ENCODE assay signal across 8 mouse cellular contexts in genomic region chrX:74372888-74373549, GRCm38 (mm10). TPM values are rescaled to one million over a fixed set of nuclear protein-coding genes. Genes with fewer than 3 reads are reported as not detected.
DNase-seq lines count a peak whose midpoint lies in the region; ATAC-seq and TF ChIP-seq lines count a peak whose summit lies in the region.

Gene Ubl4a (minus strand): TSS chrX:74373218.
Gene Slc10a3 (minus strand): TSS chrX:74373349.

- ATAC-seq in embryonic facial prominence, embryonic 12.5 days (ENCODE audit: insufficient number of reproducible peaks, insufficient read depth, low FRiP score, low TSS enrichment), result peak; percentile 88
- ATAC-seq in granulocyte monocyte progenitor cell, adult 5-6 weeks (replicated peaks; ENCODE audit: poor library complexity, severe bottlenecking), result peak; percentile 95
- peak; percentile 93 for ATAC-seq in midbrain, embryonic 11.5 days (ENCODE audit: low FRiP score)

- TF ChIP-seq CTCF in small intestine, adult 2 months (IDR thresholded peaks at IDR 0.05; ENCODE audit: extremely low read depth, insufficient read length, insufficient replicate concordance, low read depth, low read length), result no peak

- no peaks in the 10 kb centered on the region for H3K27me3 ChIP-seq in embryonic facial prominence, embryonic 12.5 days
- H3K27me3 ChIP-seq in midbrain, embryonic 11.5 days (ENCODE audit: control insufficient read depth, insufficient read depth, low read length), result no peaks in the 10 kb centered on the region
- no peaks in the 10 kb centered on the region for H3K27me3 ChIP-seq in small intestine, adult 2 months (ENCODE audit: control insufficient read depth, insufficient read depth, low read length)

- TF ChIP-seq POLR2A in small intestine, adult 2 months (IDR thresholded peaks at IDR 0.05; ENCODE audit: low read depth, low read length), result peak; percentile 92

- peak within 1 kb of the TSS; percentile 40 for H3K4me3 ChIP-seq in embryonic facial prominence, embryonic 12.5 days
- H3K4me3 ChIP-seq in midbrain, embryonic 11.5 days (ENCODE audit: low read depth, low read length), result peak within 1 kb of the TSS; percentile 32
- H3K4me3 ChIP-seq in small intestine, adult 2 months (ENCODE audit: low read depth, low read length), result peak within 1 kb of the TSS; percentile 99

- H3K9ac ChIP-seq in embryonic facial prominence, embryonic 12.5 days, result peak within 1 kb of the TSS; percentile 47
- H3K9ac ChIP-seq in midbrain, embryonic 11.5 days (ENCODE audit: low read length), result peak within 1 kb of the TSS; percentile 57

- no peaks in the 10 kb centered on the region for H3K36me3 ChIP-seq in embryonic facial prominence, embryonic 12.5 days
- no peaks in the 10 kb centered on the region for H3K36me3 ChIP-seq in midbrain, embryonic 11.5 days (ENCODE audit: control insufficient read depth, insufficient read depth, low read length)
- H3K36me3 ChIP-seq in small intestine, adult 2 months (ENCODE audit: control insufficient read depth, insufficient read depth, low read length), result peaks cover 2% of the 10 kb centered on the region

- WGBS in embryonic facial prominence, embryonic 12.5 days, result 24% methylated on average over 31 of the region's 32 CpGs
- 16% methylated on average over 32 of the region's 32 CpGs for WGBS in midbrain, embryonic 11.5 days
- 19% methylated on average over 32 of the region's 32 CpGs for WGBS in small intestine, adult 2 months

- H3K4me1 ChIP-seq in embryonic facial prominence, embryonic 12.5 days, result no peaks in the 10 kb centered on the region
- no peaks in the 10 kb centered on the region; the same call in 1 of the 2 replicates for H3K4me1 ChIP-seq in midbrain, embryonic 11.5 days (ENCODE audit: control insufficient read depth, insufficient read depth, low read length)
- H3K4me1 ChIP-seq in small intestine, adult 2 months (ENCODE audit: control insufficient read depth, insufficient read depth, insufficient read length, low read length), result peaks cover 9% of the 10 kb centered on the region

- intact Hi-C loops in left cerebral cortex, postnatal 4 days (cut with DNase I), result loop anchor here (2.0 kb wide), 1 partner anchor 50 kb away; no protein-coding TSS in a partner anchor

- peak within 1 kb of the TSS; percentile 50 for H3K4me2 ChIP-seq in embryonic facial prominence, embryonic 12.5 days (replicated peaks)
- peak within 1 kb of the TSS; percentile 52 for H3K4me2 ChIP-seq in midbrain, embryonic 11.5 days

- H3K9me3 ChIP-seq in embryonic facial prominence, embryonic 12.5 days, result no peaks in the 10 kb centered on the region
- no peaks in the 10 kb centered on the region for H3K9me3 ChIP-seq in midbrain, embryonic 11.5 days (ENCODE audit: control insufficient read depth, low read length)

- DNase-seq in 3134 (ENCODE audit: extremely low read depth, insufficient read length, low spot score), result peak; percentile 95
- peak; percentile 84 for DNase-seq in adrenal gland, postnatal 25 days
- peak; percentile 90 for DNase-seq in kidney, adult 11 months
- DNase-seq in left cerebral cortex, postnatal 4 days, result peak; percentile 78
- DNase-seq in midbrain, embryonic 11.5 days (ENCODE audit: low spot score, missing footprints), result peak; percentile 93

- no peak within 1 kb of the TSS for H3K27ac ChIP-seq in embryonic facial prominence, embryonic 12.5 days
- H3K27ac ChIP-seq in midbrain, embryonic 11.5 days (ENCODE audit: low read depth, low read length), result no peak within 1 kb of the TSS
- H3K27ac ChIP-seq in small intestine, adult 2 months (ENCODE audit: insufficient read depth, low read depth, low read length), result peak within 1 kb of the TSS; percentile 78

RNA-seq across cellular contexts. Expression of gene Ubl4a, which starts in this region (rescaled TPM):
- total RNA-seq in adrenal gland, postnatal 25 days (2021), result 59.6 and 60.7 TPM in 2 replicates
- polyA plus RNA-seq in embryonic facial prominence, embryonic 12.5 days (2016; fragmentation: Nextera tagmentation; extraction: Ambion mirVana), result 62.1 and 62.2 TPM in 2 replicates
- 49.7 and 50.3 TPM in 2 replicates for total RNA-seq in granulocyte monocyte progenitor cell, adult 5-6 weeks (2014; fragmentation: Nextera tagmentation)
- 15.8 and 17.3 TPM in 2 replicates for total RNA-seq in granulocyte monocyte progenitor cell, adult 5-6 weeks (2017)
- 10 to 100 TPM; 43.2 to 48.8 TPM for total RNA-seq in left cerebral cortex, postnatal 4 days (2021)
- 74.3 and 76.5 TPM in 2 replicates for polyA plus RNA-seq in midbrain, embryonic 11.5 days (2014; fragmentation: Nextera tagmentation; extraction: Ambion mirVana)
- 24.0 and 33.4 TPM in 2 replicates for polyA plus RNA-seq in small intestine, adult 2 months (2012; rRNA removed)

RNA-seq across cellular contexts. Expression of gene Slc10a3, which starts in this region (rescaled TPM):
- 18.0 and 20.4 TPM in 2 replicates for total RNA-seq in adrenal gland, postnatal 25 days (2021)
- 16.4 and 18.2 TPM in 2 replicates for polyA plus RNA-seq in embryonic facial prominence, embryonic 12.5 days (2016; fragmentation: Nextera tagmentation; extraction: Ambion mirVana)
- 32.0 and 39.6 TPM in 2 replicates for total RNA-seq in granulocyte monocyte progenitor cell, adult 5-6 weeks (2014; fragmentation: Nextera tagmentation)
- total RNA-seq in granulocyte monocyte progenitor cell, adult 5-6 weeks (2017), result 12.8 and 18.3 TPM in 2 replicates
- 1 to 10 TPM; 2.7 to 3.8 TPM for total RNA-seq in left cerebral cortex, postnatal 4 days (2021)
- 8.5 and 9.0 TPM in 2 replicates for polyA plus RNA-seq in midbrain, embryonic 11.5 days (2014; fragmentation: Nextera tagmentation; extraction: Ambion mirVana)
- 9.1 and 20.9 TPM in 2 replicates for polyA plus RNA-seq in small intestine, adult 2 months (2012; rRNA removed)

Comparison
In these comparisons a context has a peak if more than half of its experiments do, and no peak if none do; other contexts are left out.
1. H3K4me3 ChIP-seq: peak in every context shown above with its lines; median percentile 99 in small intestine, adult 2 months; 40 in embryonic facial prominence, embryonic 12.5 days; 32 in midbrain, embryonic 11.5 days.